Mouse (Mus musculus): ENCODE results near the gene Ly6g6c.
A peak's percentile ranks its signal among the peaks of the same experiment; 100 is the strongest.

The Ly6g6c gene

DNA sequence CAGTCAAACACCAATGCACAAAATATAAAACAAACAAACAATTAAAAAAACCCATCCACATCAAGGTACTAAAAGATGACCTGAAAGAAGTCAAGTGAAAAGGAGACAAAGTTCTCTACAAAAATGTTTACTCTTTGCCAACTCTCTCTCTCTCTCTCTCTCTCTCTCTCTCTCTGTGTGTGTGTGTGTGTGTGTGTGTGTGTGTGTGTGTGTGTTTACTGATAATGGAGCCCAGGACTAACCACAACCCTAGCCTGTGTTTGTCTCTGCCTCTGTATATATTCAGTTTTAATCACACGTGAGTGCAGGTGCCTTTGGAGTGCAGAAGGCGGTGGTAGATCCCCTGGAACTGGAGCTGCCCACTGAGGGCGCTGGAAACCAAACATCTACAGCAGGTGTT, 8.1 kb upstream of the Ly6g6c start:
- DNase-seq (ENCODE audit: low spot score): no peak

DNA sequence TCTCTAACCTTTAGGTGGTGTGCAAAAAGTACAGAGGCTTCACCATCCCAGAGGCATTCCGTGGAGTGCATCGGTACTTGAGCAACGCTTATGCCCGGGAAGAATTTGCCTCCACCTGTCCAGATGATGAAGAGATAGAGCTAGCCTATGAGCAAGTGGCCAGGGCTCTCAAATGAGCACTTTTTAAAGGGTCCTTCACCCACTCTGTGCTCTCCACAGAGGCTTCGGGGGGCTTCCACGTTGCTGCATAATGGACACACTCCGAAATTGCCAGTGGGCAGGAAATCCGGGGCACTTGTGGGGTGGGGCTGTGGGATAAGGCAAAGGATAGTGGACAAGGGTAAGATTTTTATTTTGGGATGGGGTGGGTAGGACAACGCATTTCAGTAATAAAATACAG, 6.9 kb upstream of the Ly6g6c start:
- DNase-seq (ENCODE audit: low spot score): no peak

DNA sequence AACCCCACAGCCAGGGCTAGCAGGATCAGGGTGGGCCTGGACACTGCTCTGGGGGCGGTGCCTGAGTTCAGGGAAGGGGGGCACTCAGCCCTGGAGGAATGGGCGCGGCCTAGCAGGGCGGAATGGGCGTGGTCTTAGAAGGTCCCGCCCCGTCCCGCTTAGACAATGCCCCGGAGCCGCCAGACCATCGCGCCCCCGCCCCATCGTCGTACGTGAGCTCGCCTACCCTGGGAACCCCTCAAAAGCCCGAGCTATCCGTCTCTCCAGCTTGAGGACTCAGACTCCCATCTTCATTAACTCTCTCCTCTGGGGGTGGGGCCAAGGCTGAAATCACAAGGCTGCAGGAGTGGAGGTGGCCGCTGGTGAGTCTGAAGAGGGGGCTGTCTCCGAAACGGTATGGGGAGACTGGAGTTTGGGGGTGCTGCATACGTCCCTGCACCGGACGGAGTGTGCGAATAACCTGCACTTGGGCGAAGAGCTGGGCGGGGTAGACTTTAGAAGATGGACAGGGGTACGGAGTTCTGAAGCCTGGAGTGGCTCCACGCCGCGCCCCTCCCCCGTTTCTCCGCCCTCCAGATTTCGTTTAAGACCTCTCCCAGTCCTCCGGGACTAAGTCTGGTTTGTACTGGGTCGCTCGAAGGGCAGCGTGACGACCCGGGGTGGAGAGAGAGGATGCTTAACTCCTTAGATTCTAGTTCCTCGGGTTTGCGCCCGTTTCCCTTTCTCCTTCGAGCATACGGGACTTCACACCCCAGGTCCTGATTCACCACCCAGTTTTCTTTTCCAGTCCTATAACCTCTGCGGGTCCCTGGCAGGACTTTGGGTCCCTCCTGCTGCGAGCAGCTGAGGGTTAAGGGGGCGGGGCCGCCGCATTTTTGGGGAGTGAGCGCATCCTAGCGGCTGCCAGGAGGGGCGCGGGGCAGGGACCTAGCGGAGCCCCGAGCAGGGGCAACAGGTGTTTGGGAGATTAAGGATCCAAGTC, 6.0 kb upstream of the Ly6g6c start, which contains the start of gene Ddah2:
Ddah2 (plus strand) TSS at position 125 of the 982 bp plus-strand sequence.
- peak; percentile 62 for DNase-seq (ENCODE audit: low spot score)

DNA sequence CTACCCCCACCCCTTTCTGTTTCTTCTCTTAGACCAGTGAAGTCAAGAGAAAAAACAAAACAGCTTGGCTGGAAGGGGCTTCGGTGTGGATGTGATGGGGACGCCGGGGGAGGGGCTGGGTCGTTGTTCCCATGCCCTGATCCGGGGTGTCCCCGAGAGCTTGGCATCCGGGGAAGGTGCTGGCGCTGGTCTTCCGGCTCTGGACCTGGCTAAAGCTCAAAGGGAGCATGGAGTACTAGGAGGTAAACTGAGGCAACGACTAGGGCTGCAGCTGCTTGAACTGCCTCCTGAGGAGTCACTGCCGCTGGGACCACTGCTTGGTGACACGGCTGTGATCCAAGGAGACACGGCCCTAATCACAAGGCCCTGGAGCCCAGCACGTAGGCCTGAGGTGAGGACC, 5.1 kb upstream of the Ly6g6c start:
- DNase-seq (ENCODE audit: low spot score): no peak

DNA sequence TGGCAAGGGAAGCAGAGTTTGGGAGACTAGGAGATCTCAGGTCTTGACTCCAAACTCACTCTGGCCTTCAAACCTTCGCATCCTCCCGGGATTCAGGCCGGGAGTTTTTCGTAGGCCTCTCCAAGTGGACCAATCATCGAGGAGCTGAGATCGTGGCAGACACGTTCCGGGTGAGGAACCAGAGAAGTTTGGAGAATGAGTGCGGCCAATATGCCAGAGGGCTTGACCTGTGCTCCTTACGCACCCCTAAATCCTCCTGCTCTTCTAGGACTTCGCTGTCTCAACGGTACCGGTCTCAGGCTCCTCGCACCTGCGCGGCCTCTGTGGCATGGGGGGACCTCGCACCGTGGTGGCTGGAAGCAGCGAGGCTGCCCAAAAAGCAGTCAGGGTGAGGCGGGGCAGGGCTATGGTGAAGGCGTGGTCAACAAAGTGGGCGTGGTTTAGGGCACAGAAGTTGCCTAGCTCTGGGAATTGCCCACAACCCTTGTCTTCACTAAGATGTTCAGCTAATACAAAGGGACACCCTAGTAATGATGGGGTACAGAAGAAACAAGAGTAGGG, 4.4 kb upstream of the Ly6g6c start:
- DNase-seq (ENCODE audit: low spot score): no peak

DNA sequence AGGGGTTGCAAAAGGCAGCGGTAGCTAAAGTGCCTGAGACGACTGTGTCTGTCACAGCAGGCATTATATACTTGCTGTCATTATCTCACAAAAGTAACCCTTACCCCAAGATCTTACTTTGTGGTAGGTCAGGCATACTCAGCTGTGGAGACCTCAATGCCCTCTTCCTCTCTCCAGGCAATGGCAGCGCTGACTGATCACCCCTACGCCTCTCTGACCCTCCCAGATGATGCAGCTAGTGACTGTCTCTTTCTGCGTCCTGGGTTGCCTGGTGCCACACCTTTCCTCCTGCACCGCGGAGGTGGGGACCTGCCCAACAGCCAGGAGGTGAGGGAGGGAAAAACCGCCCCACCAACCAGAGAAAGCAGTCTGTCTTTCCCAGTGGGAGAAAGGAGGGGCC, 3.9 kb upstream of the Ly6g6c start:
- DNase-seq (ENCODE audit: low spot score): no peak

DNA sequence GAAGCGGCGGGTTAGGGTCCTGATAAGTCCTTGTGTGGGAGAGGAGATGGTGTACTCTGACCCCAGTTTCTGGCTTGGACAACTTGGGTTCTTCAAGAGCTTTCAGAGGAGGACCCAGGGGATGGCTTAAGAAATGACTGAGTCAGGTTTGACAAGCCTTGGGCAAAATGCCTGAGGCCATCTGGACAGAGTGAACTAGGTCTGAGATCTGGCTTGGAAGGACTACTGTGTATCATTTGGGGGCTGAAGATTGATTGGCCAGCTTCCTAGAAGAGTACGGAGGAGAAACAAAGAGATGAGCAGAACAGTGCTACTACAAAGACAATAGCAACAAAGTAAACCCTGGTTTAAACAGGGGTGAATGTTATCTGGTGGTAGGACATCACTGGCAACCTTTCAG, 1.7 kb upstream of the Ly6g6c start:
- DNase-seq (ENCODE audit: low spot score): no peak

DNA sequence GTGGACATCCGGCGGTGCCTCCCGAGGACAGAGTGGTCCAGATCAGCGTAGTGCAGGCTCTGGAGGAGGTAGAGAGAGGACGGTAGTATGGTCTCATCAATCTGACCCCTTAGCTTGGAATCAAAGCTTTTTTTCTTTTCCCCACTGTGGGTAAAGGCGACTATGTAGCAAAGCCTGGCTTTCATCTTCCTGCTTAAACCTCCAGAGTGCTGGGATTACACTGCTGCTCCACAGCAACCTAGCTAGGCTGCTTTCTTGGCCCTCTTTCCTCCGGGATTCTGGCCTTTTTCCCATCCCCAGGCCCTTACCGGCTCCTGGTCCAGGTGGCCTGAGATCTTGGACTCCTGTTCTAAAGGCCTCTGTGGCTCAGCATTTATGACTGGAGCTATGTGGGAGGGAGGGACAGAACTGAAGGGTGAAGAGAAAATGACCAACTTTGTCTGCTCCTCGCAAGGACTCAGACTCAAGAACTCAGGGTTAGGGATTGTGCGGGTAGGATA, 760 bp upstream of the Ly6g6c start:
- no peak for DNase-seq (ENCODE audit: low spot score)

DNA sequence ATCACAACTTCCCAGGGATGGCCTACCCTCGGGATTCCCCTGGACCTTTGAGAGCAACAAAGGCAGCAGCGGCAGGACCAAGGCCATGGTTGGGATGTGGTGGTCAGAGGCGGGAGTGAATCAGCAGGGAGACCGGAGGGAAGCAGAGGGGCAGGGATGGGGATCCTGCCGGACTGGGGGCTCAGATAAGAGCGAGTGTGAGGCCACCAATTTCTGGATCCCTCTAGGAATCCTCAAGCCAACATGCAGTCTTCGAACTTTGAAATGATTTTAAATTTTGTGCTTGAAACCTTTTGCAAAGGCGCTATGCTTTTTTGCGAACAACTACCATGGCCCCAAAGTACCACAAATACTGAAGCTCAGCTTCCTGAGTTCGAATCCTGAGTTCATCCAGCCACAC, 896 bp downstream of the Ly6g6c start, which contains the start of gene Mpig6b:
Mpig6b (minus strand) TSS at position 101 of the 400 bp plus-strand sequence.
- DNase-seq (ENCODE audit: low spot score): no peak

DNA sequence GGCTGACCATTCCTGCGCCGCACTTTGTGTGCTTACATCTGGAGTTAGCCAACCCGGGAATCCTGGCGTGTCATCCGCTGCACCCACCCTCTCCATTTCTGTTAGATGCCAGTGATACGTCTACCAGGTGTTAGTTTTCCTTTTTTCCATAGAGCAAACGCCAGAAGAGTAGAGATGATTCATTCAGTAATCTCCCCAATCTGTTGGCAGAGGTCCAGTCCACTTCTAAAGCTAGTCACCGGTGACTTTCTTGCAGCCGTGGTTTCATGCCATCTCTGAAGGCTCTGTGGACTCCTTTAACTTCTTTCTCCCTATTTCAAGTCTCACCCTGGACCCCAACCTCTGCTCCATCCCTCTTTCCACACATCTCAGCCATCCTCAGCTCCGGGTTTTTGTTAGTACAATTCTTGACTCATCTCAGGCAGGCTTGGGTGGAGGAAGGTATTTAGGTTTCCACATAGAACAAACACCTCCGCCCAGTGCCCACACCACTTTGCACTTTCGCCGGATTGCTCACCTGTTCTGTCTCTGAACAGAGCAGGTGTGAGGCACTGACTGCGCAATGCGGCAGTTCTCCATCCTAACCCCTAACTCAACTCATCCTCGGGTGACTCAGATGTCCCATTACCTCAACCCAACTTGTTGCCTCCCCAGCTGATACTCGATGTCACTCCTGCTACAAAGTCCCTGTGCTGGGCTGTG, 3.2 kb downstream of the Ly6g6c start:
- DNase-seq (ENCODE audit: low spot score): no peak

DNA sequence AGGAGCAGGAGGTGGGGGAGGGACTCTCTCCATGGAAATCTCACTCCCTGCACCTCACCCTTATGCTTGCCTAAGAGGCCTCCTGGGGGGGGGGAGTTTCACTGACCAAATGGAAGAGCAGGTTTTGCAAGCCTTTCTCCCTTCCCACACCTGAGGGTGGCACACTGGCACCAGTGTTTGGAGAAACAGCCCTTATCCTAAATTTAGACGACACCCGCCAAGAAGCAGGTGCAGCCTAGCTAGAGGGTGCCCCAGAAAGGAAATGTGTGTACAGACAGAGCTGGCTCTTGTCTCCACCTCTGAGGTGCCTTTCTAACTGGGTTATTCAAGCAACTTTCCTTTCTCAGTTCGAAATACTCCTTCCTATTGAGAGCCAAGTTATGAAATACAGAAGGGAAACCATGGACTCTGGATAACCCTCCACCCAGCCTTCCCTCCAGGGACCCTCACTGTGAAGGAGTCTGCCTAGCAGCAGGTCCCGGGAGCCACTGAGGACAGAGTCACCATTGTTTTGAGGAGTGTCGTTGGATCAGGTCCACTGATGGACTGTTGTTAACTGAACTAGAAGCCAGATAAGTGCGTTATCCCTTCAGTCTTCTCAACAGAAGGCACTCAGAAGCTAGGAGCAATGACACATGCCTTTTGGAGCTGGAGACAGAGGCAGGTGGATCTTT, 5.5 kb downstream of the Ly6g6c start:
- DNase-seq (ENCODE audit: low spot score): no peak

DNA sequence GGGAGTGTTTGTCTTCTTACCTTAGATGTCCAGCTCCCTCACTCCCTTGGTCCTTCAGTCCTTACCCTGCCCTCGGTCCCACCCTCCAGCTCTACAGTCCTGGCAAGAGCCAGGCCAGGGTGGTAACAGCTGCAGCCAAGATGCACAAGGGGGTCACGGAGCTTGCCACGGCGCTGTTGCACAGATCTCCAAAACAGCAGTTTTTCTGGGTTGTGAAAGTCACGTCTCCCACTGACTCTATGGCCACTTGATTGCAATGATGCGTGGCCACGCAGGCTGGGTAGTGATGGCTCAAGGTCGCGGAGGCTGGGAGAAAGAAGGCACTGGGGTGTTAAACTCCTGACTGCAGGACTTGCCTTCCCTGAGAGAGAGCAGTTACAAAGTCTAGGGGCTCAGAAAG, 6.3 kb downstream of the Ly6g6c start:
- no peak for DNase-seq (ENCODE audit: low spot score)

DNA sequence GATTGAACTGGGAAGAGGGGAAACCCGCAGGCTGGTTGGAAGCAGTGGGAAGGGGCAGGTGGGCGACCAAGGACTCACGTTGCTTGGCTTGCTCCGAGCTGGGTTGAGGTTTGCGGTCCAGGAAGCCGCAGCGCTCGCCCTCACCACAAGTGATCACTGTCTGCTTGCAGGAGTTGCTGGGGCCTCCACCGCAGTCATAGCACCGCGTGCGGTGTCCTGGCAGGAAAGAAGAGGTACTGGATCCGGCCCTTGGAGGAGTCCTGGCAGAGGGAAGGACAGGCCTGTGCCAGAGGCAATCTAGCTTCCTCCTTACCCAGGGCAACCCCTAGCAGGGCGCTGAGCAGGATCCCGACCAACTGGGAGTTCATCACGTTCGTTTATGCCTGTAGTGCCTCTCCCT, 8.9 kb downstream of the Ly6g6c start:
- no peak for DNase-seq (ENCODE audit: low spot score)

DNA sequence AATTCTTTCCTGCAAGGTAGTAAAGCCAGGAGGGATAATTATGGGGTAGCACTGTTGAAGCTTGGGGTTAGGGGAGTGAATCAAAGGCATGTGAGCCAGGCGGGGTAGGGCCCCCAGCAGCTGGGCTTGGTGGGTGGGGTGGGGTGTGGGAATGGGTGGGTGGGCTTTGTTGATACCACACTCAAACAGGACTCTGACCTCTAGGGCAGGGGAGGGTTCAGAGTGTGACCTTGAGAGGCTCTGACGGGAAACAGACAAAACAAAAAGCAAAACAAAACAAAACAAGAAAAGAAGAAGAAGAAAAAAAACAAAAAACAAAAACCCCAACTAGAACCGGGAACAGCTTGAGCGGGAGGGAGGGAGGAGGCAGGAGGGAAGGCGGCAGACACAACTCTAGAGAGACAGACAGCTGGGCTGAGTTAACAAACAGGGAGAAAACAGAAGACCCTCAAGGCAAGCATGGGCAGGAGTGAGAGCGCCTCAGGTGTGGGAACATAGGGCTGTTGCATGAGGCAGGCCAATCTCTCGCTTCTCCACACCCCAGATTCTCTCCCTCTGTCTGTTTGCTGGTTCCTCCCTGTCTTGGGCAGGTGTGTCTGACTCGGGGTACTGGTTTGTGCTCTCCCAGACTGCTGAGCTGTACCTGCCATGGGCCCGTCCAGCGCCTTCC, 11.5 kb downstream of the Ly6g6c start, which contains the start of gene Ly6g6e:
Ly6g6e (plus strand) TSS at position 396 of the 670 bp plus-strand sequence.
- no peak for DNase-seq (ENCODE audit: low spot score)

DNA sequence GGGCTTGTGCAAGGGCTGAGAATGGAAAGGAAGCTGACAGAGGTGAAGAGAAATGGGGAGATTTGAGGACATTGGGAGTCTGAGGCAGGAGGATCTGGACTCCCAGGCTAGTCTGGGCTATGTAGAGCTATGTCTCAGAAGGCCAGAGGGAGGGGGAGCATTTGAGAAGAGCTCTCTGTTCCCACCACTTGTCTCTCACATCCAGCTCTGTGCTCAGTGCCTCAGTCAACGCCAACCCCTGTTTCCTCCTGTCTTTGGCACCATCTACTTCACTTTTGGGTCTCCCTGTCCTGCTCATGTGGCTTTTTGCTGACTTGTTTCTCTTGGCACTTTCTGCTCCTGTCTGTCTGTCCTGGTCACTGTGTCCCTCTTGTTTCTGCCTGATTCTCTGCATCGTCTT, 12.1 kb downstream of the Ly6g6c start:
- DNase-seq (ENCODE audit: low spot score): no peak

DNA sequence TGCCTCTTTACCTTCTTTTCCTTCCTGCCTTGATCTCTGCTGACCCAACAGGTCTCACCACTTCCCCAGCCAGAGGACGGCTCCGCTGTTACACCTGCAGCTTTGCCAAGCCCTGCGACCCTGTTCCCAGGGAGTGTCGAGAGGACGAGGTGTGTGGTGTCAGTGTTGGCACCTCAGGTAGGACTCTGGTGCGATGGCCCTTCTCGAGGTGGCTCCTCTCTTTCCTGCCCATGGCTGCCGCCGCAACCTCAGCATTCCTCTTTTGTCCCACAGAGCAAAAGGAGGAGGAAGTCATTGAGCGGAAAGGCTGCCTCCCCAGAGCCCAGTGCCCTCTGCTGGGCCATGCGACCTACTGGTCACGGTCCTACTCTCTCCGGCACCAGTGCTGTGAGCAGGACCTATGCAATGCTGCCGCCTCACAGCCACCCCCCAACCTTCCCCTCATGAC, 12.6 kb downstream of the Ly6g6c start, which contains the start of gene Ly6g6d:
Ly6g6d (minus strand) TSS at position 280 of the 448 bp plus-strand sequence.
- DNase-seq (ENCODE audit: low spot score): no peak

DNA sequence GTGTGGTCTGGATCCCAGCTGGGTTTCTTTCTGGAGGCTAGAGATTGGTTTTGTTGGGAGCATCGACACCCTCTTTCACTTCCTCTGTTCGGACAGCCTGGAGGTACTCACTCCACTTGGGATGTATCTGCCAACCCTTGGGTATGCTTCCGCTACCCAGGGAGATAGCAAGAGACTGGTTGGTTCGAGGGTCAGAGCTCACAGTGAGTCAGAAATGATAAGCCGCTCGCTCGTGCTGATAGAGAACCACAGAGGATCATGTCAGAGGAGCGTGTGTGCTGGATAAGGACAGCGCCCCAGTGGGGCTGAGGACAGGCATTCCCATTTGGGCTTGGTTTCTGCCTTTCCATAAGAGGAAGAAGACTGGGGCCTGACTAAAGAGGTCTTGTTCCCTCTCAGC, 14.6 kb downstream of the Ly6g6c start:
- no peak for DNase-seq (ENCODE audit: low spot score)

DNA sequence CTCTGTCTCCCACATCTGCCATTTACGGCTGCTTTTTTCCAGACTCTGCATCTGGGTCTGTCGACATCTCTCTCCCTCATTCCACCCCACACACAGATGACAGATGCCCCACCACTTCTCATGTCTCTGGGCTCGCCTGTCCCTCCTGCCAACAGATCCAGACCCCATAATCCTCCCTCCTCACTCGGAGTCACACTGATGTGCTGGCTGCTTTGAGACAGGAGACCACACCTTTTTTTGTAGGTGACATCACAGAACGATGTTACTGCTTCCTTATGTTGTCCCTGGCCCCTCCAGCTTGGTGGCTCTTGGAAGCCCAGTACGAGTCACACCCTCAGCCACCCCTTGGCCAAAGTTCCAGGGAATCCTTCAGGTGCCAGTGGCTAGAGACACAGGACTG, 15.1 kb downstream of the Ly6g6c start:
- DNase-seq (ENCODE audit: low spot score): no peak

DNA sequence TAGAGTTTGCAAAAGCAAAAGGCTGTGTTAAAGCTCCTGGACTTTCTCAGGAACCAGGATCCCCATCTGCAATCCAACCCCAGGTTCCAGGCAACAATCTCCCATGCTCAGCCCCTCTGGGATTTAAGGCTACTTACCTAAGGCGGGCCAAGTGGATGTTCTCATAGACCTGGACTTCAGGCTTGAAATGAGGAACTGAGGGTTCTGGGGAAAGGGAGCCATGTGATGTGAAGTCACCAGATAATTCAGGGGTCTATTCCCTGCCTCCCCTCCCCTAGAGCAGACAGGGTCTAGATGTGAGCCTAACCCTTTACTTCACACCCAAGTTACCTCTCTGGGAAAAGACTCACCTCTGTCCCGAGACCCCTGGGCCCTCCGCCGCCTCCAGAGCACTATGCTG, 15.5 kb downstream of the Ly6g6c start:
- DNase-seq (ENCODE audit: low spot score): no peak

DNA sequence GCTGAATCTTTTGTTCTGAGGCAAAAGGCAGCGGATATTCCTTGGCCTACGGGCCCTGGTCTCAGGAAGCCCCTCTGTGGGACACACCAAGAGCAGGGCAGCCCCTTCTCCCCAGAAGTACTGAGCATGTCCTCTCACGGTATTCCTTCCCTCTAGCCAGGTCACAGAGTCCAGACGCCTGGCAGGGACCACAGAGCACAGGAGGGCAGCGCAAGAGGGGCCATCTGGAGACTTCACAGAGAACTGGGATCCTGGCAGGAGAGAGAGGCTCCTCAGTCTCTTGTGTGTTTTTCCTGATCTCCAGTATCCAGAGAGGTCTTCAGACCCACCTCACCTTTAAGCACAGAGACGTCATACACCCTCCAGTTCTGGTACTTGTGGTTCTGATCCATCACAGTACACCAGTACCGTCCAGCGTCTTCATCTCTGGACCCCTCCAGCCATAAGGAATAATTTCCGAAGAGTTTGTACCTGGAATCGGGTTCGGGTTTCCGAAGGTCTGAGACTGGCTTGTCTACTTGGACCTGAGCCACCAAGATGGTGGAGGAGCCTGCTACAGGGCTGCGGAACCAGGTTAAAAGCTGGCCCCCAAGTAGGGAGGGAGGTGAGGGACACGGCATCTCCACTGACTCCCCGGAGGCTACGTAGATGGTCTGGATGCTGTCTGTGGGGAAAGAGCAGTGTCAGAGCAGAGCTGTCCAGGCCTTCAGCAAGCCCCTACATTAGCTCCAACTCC, 17.8 kb downstream of the Ly6g6c start:
- DNase-seq (ENCODE audit: low spot score): no peak
